Mouse (Mus musculus): ENCODE data around the gene Mybpc3.

Gene Mybpc3

GRCm38 (mm10) chr2:91167629-91168028, 49.7 kb downstream of the Mybpc3 start:
- DNase-seq (ENCODE audit: low read depth, low spot score): no peak

- no peak for DNase-seq (ENCODE audit: low read depth, low spot score)
Observed at GRCm38 (mm10) chr2:91169587-91170322, 51.8 kb downstream of the Mybpc3 start.

GRCm38 (mm10) chr2:91175490-91175889, 57.5 kb downstream of the Mybpc3 start:
- DNase-seq (ENCODE audit: low read depth, low spot score): no peak

GRCm38 (mm10) chr2:91176234-91176633, 58.3 kb downstream of the Mybpc3 start:
- no peak for DNase-seq (ENCODE audit: low read depth, low spot score)

- DNase-seq (ENCODE audit: low read depth, low spot score): no peak
Observed at GRCm38 (mm10) chr2:91179825-91180224, 61.9 kb downstream of the Mybpc3 start.

- no peak for DNase-seq (ENCODE audit: low read depth, low spot score)
Observed at GRCm38 (mm10) chr2:91180706-91181105, 62.8 kb downstream of the Mybpc3 start.

GRCm38 (mm10) chr2:91182016-91182404, 64.1 kb downstream of the Mybpc3 start:
- no peak for DNase-seq (ENCODE audit: low read depth, low spot score)

GRCm38 (mm10) chr2:91182405-91183147, 64.6 kb downstream of the Mybpc3 start:
- peak; percentile 87 for DNase-seq (ENCODE audit: low read depth, low spot score)

- peak; percentile 99 for DNase-seq (ENCODE audit: low read depth, low spot score)
Observed at GRCm38 (mm10) chr2:91183148-91183513, 65.2 kb downstream of the Mybpc3 start.

GRCm38 (mm10) chr2:91183711-91184405, 65.9 kb downstream of the Mybpc3 start, which contains the start of gene Madd:
TSS of gene Madd (minus strand) at chr2:91183837.
- DNase-seq (ENCODE audit: low read depth, low spot score): no peak
